Mouse (Mus musculus): ENCODE measurements at regions not wholly inside any gene's neighbourhood (a gene's known extent, or its start where the extent isn't known, plus 50 kb on each side); places are given as distances from the start of the nearest gene placed in this dataset.
"Not testable (repeated sequence)": the region's sequence is repeated elsewhere in the genome, so short reads cannot be mapped to it uniquely, and the experiment has no call there.

DNA sequence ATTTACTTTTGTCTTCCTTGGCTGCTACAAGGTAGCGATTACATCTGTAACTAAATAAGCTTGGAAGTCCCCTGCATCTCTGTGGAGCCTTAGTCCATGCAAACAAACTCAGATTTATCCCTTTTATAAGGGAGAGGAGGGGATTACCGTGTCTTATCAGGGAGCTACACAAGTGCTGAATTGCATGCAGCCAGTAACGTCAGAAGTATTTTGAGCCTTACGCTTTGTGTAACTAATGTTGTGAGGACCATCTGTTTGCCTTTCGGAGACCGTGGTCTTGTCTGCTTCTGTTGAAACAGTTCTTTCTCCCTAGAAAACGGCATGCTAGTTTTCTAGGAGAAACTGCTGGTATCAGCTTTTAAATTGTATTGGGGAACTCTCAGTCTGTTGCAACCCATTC, 58.0 kb upstream of the Dmrta1 start:
- no peak for DNase-seq (ENCODE audit: low spot score in 2 of 2)

DNA sequence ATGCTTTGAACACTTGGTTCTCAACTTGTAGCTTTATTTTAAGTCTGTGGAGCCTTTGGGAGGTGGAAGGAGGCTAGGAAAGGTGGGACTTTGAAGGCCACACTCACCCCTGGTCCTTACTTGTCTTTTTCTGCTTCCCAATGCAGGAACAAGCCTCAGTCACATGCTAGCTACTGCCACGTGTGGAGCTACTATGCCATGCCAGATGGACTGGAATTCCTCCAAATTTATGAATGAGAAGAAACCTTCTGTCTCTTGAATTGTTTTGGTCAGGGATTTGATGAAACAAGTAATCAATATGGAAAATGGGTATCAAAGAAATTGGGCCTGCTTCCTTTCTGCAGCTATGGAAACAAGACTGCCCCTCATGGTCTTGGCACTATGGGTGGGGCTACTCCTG, 74.5 kb upstream of the Dmrta1 start:
- no peak for DNase-seq (ENCODE audit: low spot score in 2 of 2)

DNA sequence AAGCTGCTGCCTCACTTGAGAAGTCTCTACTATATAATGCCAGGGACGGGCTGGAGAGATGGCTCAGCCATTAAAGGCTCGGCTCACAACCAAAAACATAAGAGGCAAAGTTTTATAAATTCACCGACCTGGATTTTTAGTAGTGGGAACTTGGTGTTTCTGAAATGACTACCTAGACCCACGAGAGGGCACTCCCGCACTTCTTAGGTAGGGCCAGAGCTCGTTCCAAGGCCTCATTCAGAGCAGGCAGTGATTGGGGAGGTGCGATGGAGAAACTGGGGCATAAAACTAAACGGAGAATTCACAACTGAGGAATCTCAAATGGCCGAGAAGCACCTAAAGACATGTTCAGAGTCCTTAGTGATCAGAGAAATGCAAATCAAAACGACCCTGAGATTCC, 103.7 kb upstream of the Dmrta1 start:
- peak; percentile 28 to 39 for DNase-seq (ENCODE audit: low spot score in 2 of 2)

DNA sequence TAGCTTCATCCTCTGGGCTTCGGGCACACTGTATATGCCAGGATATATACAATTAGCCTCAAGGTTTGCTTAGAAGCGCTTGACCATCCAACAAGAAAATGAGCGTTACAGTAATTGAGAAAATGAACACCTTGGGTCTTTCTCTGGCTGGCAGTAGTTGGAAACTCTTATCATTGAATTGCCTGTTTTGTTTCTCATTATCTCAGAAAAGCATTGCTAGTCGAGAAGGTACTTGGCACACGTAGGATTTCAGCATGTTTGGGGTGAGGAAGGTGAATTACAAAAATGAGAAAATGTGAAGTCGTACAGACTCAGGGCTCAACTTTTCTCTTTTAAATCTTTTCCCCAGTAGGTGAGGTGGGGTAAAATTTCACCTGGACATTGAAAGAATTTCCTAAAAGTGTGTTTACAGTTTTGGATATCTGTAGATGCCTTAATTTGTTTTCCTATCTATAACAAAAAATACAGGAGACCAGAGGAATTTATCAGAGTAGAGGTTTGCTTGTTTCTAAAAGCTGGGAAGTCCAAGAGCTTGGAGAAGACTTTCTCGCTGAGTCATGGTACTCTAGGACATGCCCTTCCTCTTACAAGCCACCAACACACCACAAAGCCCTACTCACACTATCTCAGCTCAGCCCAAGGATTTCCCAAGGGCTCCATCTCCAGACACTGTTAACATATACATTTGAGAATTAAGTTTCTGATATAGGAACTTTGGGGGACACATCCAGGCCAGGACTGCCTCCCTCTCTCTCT, 124.3 kb upstream of the Dmrta1 start:
- no peak for DNase-seq (ENCODE audit: low spot score in 2 of 2)

DNA sequence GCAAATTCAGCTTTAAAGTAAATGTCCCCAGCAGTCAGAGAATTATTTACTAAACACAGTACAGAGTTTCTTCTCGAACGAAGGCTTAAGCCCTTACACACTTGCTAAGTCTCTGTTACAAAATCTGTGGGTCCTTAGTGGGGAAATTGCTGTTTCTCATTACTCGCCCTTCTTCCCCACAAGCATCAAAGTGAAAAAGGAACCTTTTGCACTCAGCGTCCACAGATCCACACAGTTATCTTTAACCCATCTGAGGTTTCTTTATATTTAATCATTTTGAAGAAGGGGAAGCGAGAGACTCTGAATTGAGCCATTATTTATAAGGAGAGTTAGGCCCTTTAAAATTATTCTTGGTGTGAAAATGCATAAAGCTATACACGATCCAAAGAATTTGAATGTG, 126.7 kb upstream of the Dmrta1 start:
- DNase-seq (ENCODE audit: low spot score in 2 of 2), result no peak

DNA sequence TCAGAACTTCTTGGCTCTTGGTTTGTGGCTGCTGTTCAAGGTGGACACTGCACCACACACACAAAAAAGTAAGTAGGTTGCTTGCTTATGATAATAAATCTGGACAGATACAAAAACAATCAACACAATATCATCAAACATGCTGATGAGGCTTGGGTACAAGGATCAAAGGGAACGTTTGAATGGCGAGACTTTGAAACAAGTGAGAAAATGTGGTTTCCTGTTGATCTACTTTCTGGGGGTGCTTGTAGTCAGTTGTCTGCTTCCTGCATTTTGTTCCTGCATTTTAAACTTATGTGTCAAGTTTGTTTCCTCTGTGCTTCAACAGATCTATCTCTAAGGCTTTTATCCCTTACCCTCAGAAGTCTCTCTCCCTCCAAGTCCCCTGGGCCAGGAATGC, 128.7 kb upstream of the Dmrta1 start:
- DNase-seq (ENCODE audit: low spot score in 2 of 2), result no peak

DNA sequence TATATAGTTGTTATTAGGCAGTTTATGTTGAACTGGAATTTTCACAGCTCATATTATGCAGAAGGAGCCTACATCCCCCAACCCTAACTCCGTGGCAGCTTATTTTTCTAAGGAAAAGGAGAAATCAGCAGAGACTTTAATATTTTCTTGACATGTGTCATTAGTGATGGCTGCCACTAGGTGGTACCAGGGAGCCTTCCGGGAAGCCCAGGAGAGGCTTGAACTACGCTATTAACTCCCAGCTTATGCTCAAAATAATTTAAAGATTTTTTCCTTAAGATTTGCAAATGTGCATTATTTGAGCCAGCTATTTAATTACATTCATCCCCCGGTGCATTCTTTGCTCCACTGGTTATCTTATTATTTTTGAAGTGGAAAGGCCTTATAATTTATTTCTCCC, 146.8 kb upstream of the Dmrta1 start:
- DNase-seq (ENCODE audit: low spot score in 2 of 2), result no peak

DNA sequence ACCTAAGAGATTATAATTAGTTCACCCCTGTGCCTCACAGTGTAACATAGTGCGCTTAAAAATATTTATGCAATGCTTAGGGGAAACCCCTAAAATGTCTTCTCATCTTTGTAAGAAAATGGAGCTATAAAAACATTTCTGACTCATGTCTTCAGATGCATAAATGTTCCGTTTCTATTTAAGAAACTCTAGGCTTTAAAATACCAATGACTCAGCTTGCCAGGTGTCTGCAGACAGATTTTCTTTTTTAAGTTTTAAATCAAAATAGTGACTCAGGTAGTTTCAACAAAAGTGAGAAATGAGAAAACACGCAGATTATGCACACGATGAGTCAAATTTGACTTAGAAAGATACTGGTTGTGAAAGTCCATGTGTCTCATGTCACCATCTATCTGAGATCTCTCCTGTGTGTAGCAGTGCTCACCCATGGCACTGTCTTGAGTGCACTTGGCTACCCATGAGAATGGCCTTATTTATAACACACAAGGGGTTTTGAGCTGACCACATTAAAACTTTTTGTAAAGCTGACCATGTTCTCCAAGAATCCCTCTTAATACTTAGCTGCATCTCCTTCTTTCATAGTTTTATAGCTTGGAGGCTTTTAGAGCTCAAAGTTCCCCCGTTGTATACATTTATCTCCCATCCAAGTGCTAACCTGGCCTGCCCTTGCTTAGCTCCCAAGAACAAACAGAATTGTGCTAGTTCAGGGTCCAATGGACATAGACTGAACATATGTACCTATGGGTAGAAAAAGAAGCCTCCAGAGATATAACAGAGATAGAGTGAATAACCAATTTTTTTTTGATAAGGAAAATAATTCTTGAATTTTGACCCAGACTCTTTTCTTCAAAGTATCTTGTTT, 149.0 kb upstream of the Dmrta1 start:
- DNase-seq (ENCODE audit: low spot score in 2 of 2), result no peak

DNA sequence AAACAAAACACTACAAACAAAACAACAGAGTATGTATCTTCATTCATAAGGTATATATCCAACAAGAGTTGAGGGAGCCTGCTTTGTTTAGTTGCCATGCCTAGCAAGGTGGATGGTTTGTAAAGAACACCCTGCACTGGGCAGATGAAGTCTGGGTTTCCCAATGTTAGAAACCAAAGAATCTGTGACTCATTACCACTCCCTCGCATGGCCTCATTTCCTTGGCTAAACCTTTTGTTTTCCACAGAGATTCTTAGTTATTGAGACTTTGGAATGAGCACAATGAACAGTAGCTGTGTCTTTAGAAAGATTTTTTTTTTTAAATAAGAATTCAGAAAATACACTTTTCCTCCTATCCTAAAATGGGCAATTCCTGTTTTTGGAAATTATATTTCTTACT, 151.3 kb upstream of the Dmrta1 start:
- no peak for DNase-seq (ENCODE audit: low spot score in 2 of 2)

DNA sequence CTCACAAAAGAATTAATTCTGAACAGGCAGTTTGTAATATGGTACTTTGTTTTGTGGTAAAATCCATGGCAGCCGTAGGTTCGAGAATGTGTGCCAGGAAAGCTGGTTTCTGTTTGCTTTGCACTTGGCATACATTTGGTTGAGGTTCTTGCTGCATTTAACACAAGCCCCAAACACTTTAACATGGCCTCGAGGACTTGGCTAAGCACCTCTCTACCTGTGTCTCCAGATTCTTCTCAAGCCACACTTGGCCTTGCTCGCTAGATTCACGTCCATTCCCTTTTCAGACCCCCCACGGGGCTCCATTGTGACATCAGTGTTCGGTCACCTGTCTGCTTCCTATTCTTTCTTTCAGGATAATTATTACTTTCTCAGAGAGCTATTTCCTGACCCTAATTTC, 151.9 kb upstream of the Dmrta1 start:
- DNase-seq (ENCODE audit: low spot score in 2 of 2), result no peak

DNA sequence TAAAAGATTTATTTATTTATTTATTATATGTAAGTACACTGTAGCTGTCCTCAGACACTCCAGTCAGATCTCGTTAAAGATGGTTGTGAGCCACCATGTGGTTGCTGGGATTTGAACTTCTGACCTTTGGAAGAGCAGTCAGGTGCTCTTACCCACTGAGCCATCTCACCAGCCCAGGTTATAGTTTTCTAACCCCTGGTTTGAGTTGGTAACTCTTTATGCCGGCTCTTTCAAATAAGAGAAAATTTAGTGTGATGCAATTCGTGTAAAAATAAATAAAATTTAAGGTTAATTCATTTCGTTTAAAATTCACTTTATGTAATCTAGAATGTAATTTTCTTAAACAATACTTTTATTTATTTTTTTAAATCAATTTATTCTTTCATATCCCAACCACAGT, 153.7 kb upstream of the Dmrta1 start:
- not testable (repeated sequence) for DNase-seq (ENCODE audit: low spot score in 2 of 2)

DNA sequence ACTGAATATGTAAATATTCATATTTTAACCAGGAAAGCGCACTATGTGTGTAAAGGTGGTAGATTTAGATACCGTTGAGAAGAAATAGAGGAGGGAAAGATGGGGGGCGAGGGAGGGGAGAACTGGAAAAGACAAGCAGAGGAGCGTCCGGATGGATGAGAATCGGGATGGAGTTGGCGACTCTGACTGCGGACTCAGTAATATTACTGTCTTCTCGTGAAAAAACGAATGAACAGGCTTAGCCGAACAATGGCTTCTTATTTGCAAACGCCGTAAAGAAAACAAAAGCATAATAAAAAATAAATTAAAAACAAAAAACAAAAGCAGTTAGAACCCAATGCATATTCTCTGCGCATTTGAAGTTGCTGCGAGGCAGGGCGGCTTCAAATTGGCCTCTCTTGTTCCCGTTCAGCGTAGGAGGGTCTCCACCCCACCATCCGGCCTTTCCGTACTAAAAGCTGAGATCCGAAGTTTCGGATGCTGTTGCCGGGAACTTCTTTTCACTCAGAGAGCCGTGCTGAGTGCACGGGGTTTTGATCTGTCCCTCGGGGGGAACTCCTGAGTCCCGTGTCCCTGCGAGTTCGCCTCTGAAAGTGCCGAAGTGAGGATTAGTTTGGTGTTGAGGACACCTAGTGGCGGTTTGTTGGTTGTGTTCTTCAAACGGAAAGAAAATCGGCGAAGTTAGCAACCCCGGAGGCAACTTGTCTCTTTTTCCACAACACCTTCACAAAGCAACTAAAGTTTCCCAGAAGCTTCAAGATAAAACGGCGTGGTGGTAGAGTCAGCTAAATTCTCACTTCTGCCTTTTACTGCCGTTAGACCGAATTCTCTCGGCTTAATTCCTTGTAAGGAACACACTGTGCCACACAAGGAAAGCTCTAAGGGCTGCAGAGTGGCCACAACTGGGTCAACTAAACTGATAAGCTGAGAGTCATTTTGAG, 154.7 kb upstream of the Dmrta1 start:
- peak in 1 of 2 experiments; percentile 28 for DNase-seq (ENCODE audit: low spot score in 2 of 2)

DNA sequence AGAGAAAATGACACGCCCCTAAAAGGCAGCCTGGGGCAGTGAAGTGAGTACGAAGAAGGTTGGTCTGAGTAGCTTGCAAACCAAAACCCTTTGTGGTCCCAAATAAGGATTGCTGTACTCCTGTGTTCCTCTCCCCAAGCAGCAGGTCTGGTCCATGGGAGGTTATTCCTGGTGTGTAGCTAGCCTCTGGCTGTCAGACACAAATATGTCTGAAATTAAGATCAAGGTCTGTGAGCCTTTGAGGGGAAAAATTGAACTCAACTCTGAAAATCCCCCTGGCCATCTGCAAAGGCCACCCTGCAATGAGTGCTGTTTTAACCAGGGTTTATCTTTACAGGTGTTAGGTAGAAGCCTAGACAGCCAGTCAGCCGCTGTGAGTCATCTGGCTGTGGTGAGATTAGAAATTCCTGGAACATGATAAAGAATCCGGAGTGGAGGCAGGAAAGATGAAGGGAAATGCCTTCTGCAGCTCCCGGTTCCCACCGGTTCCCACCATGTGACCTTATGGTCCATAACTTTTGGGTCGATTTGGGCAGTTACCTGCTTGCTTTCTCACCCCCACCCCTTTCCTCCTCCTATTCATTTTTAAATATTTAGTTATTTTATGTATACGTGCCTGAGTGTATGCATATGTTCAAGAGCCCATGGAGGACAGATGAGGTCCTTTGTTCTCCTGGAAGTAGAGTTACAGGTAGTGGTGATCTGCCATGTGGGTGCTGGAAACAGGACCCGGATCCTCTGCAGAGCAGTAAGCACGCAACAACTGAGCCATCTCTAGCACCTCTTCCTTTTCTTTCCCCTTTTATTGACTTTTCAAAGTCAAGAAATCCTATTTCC, 155.6 kb upstream of the Dmrta1 start:
- DNase-seq (ENCODE audit: low spot score in 2 of 2), result no peak

DNA sequence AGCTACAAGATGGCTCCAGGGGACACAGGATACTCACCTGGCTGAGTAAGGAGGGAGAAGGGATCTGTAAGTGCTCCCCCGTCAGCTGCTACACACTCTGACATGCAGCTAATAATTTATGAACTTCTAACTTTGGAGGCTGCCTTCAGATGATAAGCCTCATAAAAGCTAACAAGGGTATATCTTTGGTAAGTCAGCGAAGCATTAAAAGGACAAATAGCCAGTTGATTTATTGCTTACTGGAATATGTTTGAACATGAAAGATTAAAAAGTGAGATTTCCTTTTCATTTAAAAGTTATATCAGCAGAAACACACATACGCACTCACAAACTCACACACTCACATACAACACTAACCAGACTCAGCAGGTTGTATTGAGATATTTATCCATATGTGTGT, 161.2 kb upstream of the Dmrta1 start:
- DNase-seq (ENCODE audit: low spot score in 2 of 2), result no peak

DNA sequence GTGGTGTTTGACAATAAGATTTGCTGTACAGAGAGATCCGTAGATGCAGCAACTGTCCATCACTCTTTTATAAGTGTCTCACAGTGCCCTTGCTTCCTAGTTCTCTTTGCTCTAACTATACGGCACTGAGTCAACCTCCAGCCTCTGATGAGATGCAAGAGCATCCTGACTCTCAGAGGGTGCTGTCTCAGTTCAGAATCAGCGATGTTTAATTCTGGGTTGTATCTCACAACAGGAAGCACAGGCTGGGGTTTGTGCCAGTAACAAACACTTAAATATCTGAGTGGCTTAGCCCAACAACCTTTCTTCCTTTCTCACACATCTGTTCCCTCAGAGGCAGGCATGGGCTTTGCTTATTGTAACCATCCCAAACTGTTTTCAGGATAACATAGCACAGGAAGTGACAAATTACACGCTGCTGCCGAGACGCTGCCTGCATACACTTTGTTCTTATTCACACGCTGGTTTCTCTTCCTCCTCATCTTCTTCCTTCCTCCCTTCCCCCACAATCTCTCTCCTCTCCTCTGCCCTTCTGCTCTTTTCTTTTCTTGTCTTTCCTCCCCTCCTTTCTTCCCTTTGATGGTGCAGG, 163.3 kb upstream of the Dmrta1 start:
- DNase-seq (ENCODE audit: low spot score in 2 of 2), result no peak

DNA sequence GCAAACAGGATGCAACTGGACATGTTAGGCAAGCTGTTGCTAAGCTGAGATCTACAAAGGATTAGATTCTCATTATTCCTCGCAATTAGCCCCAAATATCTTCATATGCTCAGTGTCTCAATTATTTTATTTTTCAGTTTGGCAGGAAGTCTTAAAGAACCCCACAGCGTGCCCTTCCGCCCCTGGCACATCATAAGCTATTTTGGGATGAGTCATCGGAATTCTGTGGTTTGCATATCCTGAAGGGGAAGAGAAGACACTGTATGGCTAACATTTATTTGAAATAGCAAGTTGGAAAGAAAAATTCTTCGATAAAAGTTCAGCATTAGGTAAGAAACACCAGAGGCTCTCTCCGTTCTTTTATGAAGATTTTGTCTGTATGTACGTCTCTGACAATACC, 164.3 kb upstream of the Dmrta1 start:
- no peak for DNase-seq (ENCODE audit: low spot score in 2 of 2)

DNA sequence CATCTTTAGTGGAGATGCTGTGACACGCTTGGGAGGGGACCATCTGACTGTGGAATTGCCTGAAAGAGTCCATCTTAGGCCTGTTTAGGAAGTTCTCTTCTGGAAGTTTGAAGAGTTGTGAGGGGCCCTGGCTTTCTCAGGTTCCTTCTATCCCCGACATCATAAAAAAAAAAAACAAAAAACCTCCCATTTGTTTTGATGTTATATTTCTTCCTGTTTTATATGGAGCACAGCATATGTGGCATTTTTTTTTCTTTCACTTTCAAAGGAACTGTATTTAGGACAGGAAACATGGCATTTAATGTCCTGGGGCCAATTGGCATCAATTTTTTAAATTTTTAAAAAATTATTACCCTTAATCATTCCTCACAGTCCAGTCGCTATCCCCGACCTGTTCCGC, 168.6 kb upstream of the Dmrta1 start:
- no peak for DNase-seq (ENCODE audit: low spot score in 2 of 2)

DNA sequence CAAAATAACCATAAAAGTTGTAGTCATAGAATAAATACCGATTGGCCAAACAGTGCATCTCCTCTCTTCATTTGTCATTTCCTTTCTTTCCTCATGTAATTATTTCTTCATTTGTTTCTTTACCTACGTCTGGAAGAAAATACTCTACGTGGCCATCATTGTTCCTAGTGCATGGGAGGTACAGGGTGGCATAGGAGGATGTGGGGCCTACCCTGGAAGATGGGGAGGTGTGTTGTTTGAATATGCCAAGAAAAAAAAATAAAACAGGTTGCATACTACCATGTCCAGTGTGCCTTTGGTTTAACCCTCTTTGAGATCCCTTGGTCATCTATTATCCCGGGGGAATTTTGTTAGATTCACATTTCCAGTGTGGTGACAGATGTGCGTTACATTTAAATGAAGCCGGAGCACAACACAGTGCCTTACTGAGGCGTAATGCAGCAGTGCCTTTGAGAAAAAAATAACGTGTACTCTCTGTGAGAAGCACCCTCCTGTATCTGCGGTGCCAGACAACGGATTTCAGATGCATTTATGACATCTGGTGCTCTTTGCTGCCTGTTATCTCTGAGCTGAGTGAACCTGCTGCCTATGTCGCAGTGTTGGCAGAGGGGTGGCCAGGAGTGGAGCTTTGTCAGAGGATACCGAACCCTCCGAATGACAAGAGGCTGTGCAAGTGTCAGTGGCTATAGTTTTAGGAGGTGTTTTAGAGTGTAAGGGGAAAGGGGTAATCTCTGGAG, 169.4 kb upstream of the Dmrta1 start:
- DNase-seq (ENCODE audit: low spot score in 2 of 2), result no peak

DNA sequence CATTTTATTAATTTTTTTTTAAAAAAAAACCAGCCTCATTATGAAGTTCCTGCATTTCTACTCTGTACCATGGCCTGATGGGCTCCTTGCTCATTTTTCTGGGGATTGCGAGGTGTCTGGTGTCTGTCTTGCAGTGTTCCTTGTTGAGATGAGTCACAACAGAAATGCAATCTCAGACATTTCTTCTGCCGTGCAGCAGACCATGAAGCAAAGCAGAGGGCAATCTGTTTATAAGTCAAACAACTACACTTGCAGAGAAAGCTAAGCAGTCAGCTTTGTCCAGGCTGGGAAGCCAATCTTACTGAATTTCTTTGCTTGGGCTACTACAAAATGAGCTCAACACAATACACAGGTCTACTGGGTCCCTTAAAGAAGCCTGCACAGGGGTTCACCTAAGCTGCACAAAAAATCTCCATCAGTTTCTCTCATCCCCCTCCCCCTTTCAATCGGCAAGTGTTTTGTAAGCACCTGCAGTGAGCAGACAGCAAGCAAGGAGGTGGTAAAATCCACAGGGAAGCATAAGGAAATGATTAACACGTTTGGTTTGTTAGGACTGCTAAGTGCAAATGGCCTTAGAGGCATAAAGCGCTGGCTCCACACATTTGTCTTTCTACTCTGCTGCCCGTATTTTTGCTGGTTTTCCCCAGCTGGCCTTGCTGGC, 171.0 kb upstream of the Dmrta1 start:
- DNase-seq (ENCODE audit: low spot score in 2 of 2), result no peak

All from right cerebral cortex, postnatal 36 days (tissue).